Mouse (Mus musculus): ENCODE results near the gene Nfasc.

DNA sequence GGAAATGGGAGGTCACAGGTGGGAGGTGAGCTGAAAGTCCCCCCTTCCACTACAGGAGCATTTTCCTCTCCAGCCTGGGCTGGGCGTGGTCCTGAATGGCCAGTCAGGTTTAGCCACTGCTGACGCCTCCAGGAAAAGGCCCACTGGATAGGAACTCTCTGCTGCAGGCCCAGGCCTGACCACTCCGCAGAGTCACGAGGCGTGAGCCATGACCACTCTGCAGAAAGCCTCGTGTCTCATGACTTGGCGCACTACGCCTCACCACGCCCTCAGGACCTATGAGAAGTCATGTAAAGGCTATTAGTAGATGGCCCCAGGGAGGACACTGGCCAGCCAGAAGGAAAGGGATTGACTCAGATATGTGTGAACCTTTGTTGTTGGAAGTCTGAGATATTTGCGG, 23.6 kb upstream of the Nfasc start:
- TF ChIP-seq POLR2A (IDR thresholded peaks at IDR 0.05; ENCODE audit: borderline replicate concordance, insufficient read depth, low read length) (no peak), CTCF (IDR thresholded peaks at IDR 0.05; ENCODE audit: borderline replicate concordance, insufficient read depth, low read depth, low read length) (no peak)

Data from cerebellum, adult 2 months (tissue).